ENCODE assay signal across 10 mouse cellular contexts in genomic region chr16:20895734-20896133, GRCm38 (mm10).
DNase-seq lines count a peak whose midpoint lies in the region; ATAC-seq and TF ChIP-seq lines count a peak whose summit lies in the region.
"Had no signal": no experiment of that assay in that cellular context is flagged by ENCODE, and none has a peak within 500 bp of the region (broad histone marks: within the 10 kb centered on the region; RNA-seq: fewer than 3 reads in every experiment).

No protein-coding gene starts in this region.

- H3K9ac ChIP-seq in midbrain, embryonic 16.5 days (ENCODE audit: low read depth, low read length), result no peak overlapping the region
- H3K9ac ChIP-seq in heart, embryonic 12.5 days, result no peak overlapping the region
- H3K9ac ChIP-seq: liver, embryonic 15.5 days; stomach, embryonic 15.5 days had no signal

- WGBS in midbrain, embryonic 16.5 days, result 68% methylated on average over 2 of the region's 2 CpGs
- 36% methylated on average over 2 of the region's 2 CpGs for WGBS in heart, embryonic 12.5 days

- ATAC-seq in midbrain, embryonic 16.5 days, result no peak
- no peak for ATAC-seq in heart, embryonic 12.5 days (ENCODE audit: insufficient number of reproducible peaks, low FRiP score)

- no peak overlapping the region for H3K4me2 ChIP-seq in midbrain, embryonic 16.5 days (ENCODE audit: low read length)
- no peak overlapping the region for H3K4me2 ChIP-seq in heart, embryonic 12.5 days
- H3K4me2 ChIP-seq: liver, embryonic 15.5 days; stomach, embryonic 15.5 days had no signal

- no peak overlapping the region for H3K27ac ChIP-seq in midbrain, embryonic 16.5 days (ENCODE audit: low read length)
- H3K27ac ChIP-seq in heart, embryonic 12.5 days (ENCODE audit: poor library complexity, severe bottlenecking), result no peak overlapping the region
- H3K27ac ChIP-seq: liver, embryonic 15.5 days; stomach, embryonic 15.5 days had no signal

- no peaks in the 10 kb centered on the region for H3K27me3 ChIP-seq in midbrain, embryonic 16.5 days (ENCODE audit: control insufficient read depth, insufficient read depth, low read depth, low read length)
- H3K27me3 ChIP-seq in heart, embryonic 12.5 days (replicated peaks), result no peaks in the 10 kb centered on the region
- H3K27me3 ChIP-seq: liver, embryonic 15.5 days; stomach, embryonic 15.5 days had no signal

- no peaks in the 10 kb centered on the region for H3K4me1 ChIP-seq in midbrain, embryonic 16.5 days (ENCODE audit: control insufficient read depth, insufficient read depth, low read length)
- no peaks in the 10 kb centered on the region for H3K4me1 ChIP-seq in heart, embryonic 12.5 days (replicated peaks)
- H3K4me1 ChIP-seq: liver, embryonic 15.5 days; stomach, embryonic 15.5 days had no signal

- intact Hi-C loops in left cerebral cortex, postnatal 14 days (cut with DNase I), result loop anchor here (5.0 kb wide), 2 partner anchors 88 to 178 kb away; partner anchors contain the start of genes Clcn2 and Polr2h

- H3K36me3 ChIP-seq in midbrain, embryonic 16.5 days (ENCODE audit: control insufficient read depth, insufficient read depth, low read length), result no peaks in the 10 kb centered on the region
- no peaks in the 10 kb centered on the region for H3K36me3 ChIP-seq in heart, embryonic 12.5 days
- H3K36me3 ChIP-seq: liver, embryonic 15.5 days; stomach, embryonic 15.5 days had no signal

- peak; percentile 10; the same call in 1 of the 2 replicates for TF ChIP-seq CTCF in brain, embryonic 14.5 days (IDR thresholded peaks at IDR 0.05; ENCODE audit: borderline replicate concordance, extremely low read depth, insufficient read depth, insufficient read length)

- H3K9me3 ChIP-seq in midbrain, embryonic 16.5 days (replicated peaks; ENCODE audit: control insufficient read depth, low read length, poor library complexity, severe bottlenecking), result no peaks in the 10 kb centered on the region
- no peaks in the 10 kb centered on the region for H3K9me3 ChIP-seq in heart, embryonic 12.5 days (replicated peaks)
- H3K9me3 ChIP-seq: liver, embryonic 15.5 days; stomach, embryonic 15.5 days had no signal

- no peak overlapping the region for H3K4me3 ChIP-seq in midbrain, embryonic 16.5 days (ENCODE audit: low read depth, low read length)
- no peak overlapping the region for H3K4me3 ChIP-seq in heart, embryonic 12.5 days
- H3K4me3 ChIP-seq: liver, embryonic 15.5 days; stomach, embryonic 15.5 days had no signal

- TF ChIP-seq POLR2A in brain, embryonic 14.5 days (IDR thresholded peaks at IDR 0.05; ENCODE audit: borderline replicate concordance, extremely low read depth, insufficient read depth, insufficient read length, poor library complexity, severe bottlenecking), result no peak

- peak; percentile 12 for DNase-seq in adrenal gland, postnatal 14 days
- no peak for DNase-seq in adrenal gland, postnatal 25 days
- DNase-seq in left cerebral cortex, adult 11 months (ENCODE audit: low spot score), result peak; percentile 28
- DNase-seq in left cerebral cortex, adult 8-10 months (ENCODE audit: low spot score in 2 of 2), result no peak
- DNase-seq in brain, embryonic 14.5 days (ENCODE audit: low read depth), result peak; percentile 28
- peak; percentile 32 to 70 for DNase-seq in left cerebral cortex, postnatal 14 days (ENCODE audit: low spot score in 2 of 2)

Comparison
In these comparisons a context has a peak if more than half of its experiments do, and no peak if none do; other contexts are left out.
1. DNase-seq: peak in adrenal gland, postnatal 14 days (single experiment), left cerebral cortex, adult 11 months (single experiment), brain, embryonic 14.5 days (single experiment) and left cerebral cortex, postnatal 14 days (2 of 2); none in adrenal gland, postnatal 25 days (single experiment) and left cerebral cortex, adult 8-10 months (0 of 2).